Comparison of ENCODE assay signal across 8 mouse cellular contexts in the genomic region with DNA sequence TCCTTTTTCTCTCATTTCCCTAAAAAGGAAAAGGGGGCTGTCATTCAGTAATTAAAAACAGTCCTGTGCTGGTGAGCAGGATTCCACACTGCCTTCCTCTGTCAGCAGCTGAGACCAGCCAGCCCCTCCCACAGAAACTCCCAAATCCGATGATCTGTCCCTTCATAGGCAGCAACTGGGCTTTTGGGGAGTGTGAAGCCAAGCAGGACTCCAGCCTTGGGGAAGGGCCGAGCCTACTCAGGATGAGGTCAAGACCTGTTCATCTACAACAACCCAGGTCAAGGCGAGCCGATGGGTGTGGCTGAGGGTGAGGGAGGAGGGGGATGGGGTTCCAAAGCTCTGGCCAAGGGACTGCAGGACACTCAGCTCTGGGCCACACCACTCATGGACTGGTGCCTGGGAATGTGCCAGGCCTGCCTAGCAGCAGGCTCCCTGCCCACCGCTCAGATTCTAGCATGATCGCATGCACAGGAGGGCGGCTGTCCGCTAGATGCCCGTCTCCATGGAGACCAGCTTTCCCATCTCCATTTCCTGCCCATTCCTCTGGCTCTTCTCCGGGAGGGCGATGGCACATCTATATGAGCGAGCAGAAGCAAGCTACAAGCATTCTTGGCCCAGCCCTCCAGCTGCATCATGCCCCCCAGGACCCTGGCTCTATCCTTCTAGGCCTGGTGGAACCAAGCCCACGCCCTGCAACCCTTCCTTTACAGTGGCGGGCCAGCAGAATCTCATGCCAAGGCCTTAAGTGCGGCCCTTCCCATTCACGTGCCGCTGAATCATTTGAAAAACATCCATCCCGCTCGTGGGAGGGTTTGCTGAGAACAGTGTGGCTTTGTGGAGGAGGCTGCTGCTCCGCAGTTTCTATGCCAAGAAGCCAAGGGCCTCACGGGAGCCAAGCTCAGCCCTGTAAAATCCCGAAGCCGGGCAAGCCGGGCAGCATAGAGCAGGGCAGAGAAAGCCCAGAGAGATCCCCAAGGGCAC. TPM values are rescaled to one million over a fixed set of nuclear protein-coding genes. Genes with fewer than 3 reads are reported as not detected.
DNase-seq lines count a peak whose midpoint lies in the region; ATAC-seq lines count a peak whose summit lies in the region.

No protein-coding gene starts in this region.

- H3K9me3 ChIP-seq in forebrain, embryonic 13.5 days (replicated peaks): 0 out of 2 replicates have a peak, but pooled peaks cover 6% of the 10 kb centered on the region
- H3K9me3 ChIP-seq in heart, embryonic 13.5 days: no peaks in the 10 kb centered on the region
- no peaks in the 10 kb centered on the region for H3K9me3 ChIP-seq in lung, embryonic 15.5 days

- peak; percentile 89 for DNase-seq in MN1 (ENCODE audit: low spot score)
- DNase-seq in brain, embryonic 18.5 days (ENCODE audit: low read depth, low spot score): peak; percentile 74
- peak; percentile 89 for DNase-seq in layer of hippocampus, adult 11-12 months (ENCODE audit: low spot score)
- peak; percentile 80 for DNase-seq in right cerebral cortex, postnatal 4 days

- H3K4me1 ChIP-seq in forebrain, embryonic 13.5 days: peaks cover 24% of the 10 kb centered on the region
- H3K4me1 ChIP-seq in heart, embryonic 13.5 days: peaks cover 46% of the 10 kb centered on the region
- H3K4me1 ChIP-seq in lung, embryonic 15.5 days: peaks cover 21% of the 10 kb centered on the region

- peak overlapping the region; percentile 9; the same call in 1 of the 2 replicates for H3K9ac ChIP-seq in forebrain, embryonic 13.5 days
- 0 out of 2 replicates have a peak overlapping the region, but pooled peaks have one; percentile 40 for H3K9ac ChIP-seq in heart, embryonic 13.5 days
- no peak overlapping the region for H3K9ac ChIP-seq in lung, embryonic 15.5 days

- ATAC-seq in forebrain, embryonic 13.5 days: peak; percentile 77
- no peak; the same call in 1 of the 2 replicates for ATAC-seq in heart, embryonic 13.5 days (ENCODE audit: extremely low read depth, insufficient number of reproducible peaks, low FRiP score, low TSS enrichment)
- peak; percentile 29 for ATAC-seq in lung, embryonic 15.5 days (ENCODE audit: borderline replicate concordance, extremely low read depth, low FRiP score, low TSS enrichment)
- ATAC-seq in erythroblast, adult 5-6 weeks (replicated peaks; ENCODE audit: low FRiP score, poor library complexity, severe bottlenecking): no peak

- H3K4me2 ChIP-seq in forebrain, embryonic 13.5 days: peak overlapping the region; percentile 7; the same call in 1 of the 2 replicates
- H3K4me2 ChIP-seq in heart, embryonic 13.5 days: peak overlapping the region; percentile 30; the same call in 1 of the 2 replicates
- H3K4me2 ChIP-seq in lung, embryonic 15.5 days: no peak overlapping the region

- H3K27me3 ChIP-seq in forebrain, embryonic 13.5 days: no peaks in the 10 kb centered on the region
- H3K27me3 ChIP-seq in heart, embryonic 13.5 days (replicated peaks): no peaks in the 10 kb centered on the region
- no peaks in the 10 kb centered on the region for H3K27me3 ChIP-seq in lung, embryonic 15.5 days

- peak overlapping the region; percentile 68 for H3K27ac ChIP-seq in forebrain, embryonic 13.5 days
- peak overlapping the region; percentile 85 for H3K27ac ChIP-seq in heart, embryonic 13.5 days (replicated peaks)
- H3K27ac ChIP-seq in lung, embryonic 15.5 days: peak overlapping the region; percentile 45

- no peak overlapping the region for H3K4me3 ChIP-seq in forebrain, embryonic 13.5 days
- no peak overlapping the region for H3K4me3 ChIP-seq in heart, embryonic 13.5 days
- H3K4me3 ChIP-seq in lung, embryonic 15.5 days: no peak overlapping the region

- WGBS in forebrain, embryonic 13.5 days: 59% methylated on average over 24 of the region's 24 CpGs
- 60% methylated on average over 24 of the region's 24 CpGs for WGBS in heart, embryonic 13.5 days
- WGBS in lung, embryonic 15.5 days: 62% methylated on average over 24 of the region's 24 CpGs

- H3K36me3 ChIP-seq in forebrain, embryonic 13.5 days (ENCODE audit: poor library complexity, severe bottlenecking): peaks cover 17% of the 10 kb centered on the region
- H3K36me3 ChIP-seq in heart, embryonic 13.5 days: peaks cover 14% of the 10 kb centered on the region
- H3K36me3 ChIP-seq in lung, embryonic 15.5 days: no peaks in the 10 kb centered on the region

RNA-seq across cellular contexts. Expression of gene Cep295nl, which starts 15.0 kb away (rescaled TPM):
- 0.13 and 0.31 TPM in 2 replicates for polyA plus RNA-seq in forebrain, embryonic 13.5 days (2015; fragmentation: Nextera tagmentation; extraction: Ambion mirVana)
- 0.15 and 0.27 TPM in 2 replicates for polyA plus RNA-seq in heart, embryonic 13.5 days (2015; fragmentation: Nextera tagmentation; extraction: Ambion mirVana)
- polyA plus RNA-seq in lung, embryonic 15.5 days (2015; fragmentation: Nextera tagmentation; extraction: Ambion mirVana): 0.33 and 0.56 TPM in 2 replicates
- total RNA-seq in erythroblast, adult 5-6 weeks (2015; ENCODE audit: low replicate concordance): 1.0 TPM in 1 of 2 replicates, not detected in the other
- total RNA-seq in erythroblast, adult 5-6 weeks (2017; ENCODE audit: low replicate concordance): not detected in 2 replicates

RNA-seq across cellular contexts. Expression of gene Timp2, which starts 28.3 kb away (rescaled TPM):
- polyA plus RNA-seq in forebrain, embryonic 13.5 days (2015; fragmentation: Nextera tagmentation; extraction: Ambion mirVana): 36.0 and 38.8 TPM in 2 replicates
- 61.0 and 63.6 TPM in 2 replicates for polyA plus RNA-seq in heart, embryonic 13.5 days (2015; fragmentation: Nextera tagmentation; extraction: Ambion mirVana)
- 79.1 and 79.8 TPM in 2 replicates for polyA plus RNA-seq in lung, embryonic 15.5 days (2015; fragmentation: Nextera tagmentation; extraction: Ambion mirVana)
- 4.8 and 12.9 TPM in 2 replicates for total RNA-seq in erythroblast, adult 5-6 weeks (2015; ENCODE audit: low replicate concordance)
- total RNA-seq in erythroblast, adult 5-6 weeks (2017; ENCODE audit: low replicate concordance): 8.3 and 11.3 TPM in 2 replicates

RNA-seq across cellular contexts. Expression of gene Usp36, which starts 37.2 kb away (rescaled TPM):
- 14.1 and 16.9 TPM in 2 replicates for polyA plus RNA-seq in forebrain, embryonic 13.5 days (2015; fragmentation: Nextera tagmentation; extraction: Ambion mirVana)
- polyA plus RNA-seq in heart, embryonic 13.5 days (2015; fragmentation: Nextera tagmentation; extraction: Ambion mirVana): 12.8 and 13.4 TPM in 2 replicates
- 17.7 and 19.4 TPM in 2 replicates for polyA plus RNA-seq in lung, embryonic 15.5 days (2015; fragmentation: Nextera tagmentation; extraction: Ambion mirVana)
- total RNA-seq in erythroblast, adult 5-6 weeks (2015; ENCODE audit: low replicate concordance): 2.1 and 4.6 TPM in 2 replicates
- 1.3 and 2.7 TPM in 2 replicates for total RNA-seq in erythroblast, adult 5-6 weeks (2017; ENCODE audit: low replicate concordance)

Comparison
In these comparisons a context has a peak if more than half of its experiments do, and no peak if none do; other contexts are left out.
1. ATAC-seq: peak in forebrain, embryonic 13.5 days (single experiment) and lung, embryonic 15.5 days (single experiment); none in heart, embryonic 13.5 days (single experiment) and erythroblast, adult 5-6 weeks (single experiment).
2. Peak in every context shown above with its lines, with median percentiles within 50 percentile points of each other: DNase-seq and H3K27ac ChIP-seq.